Mouse (Mus musculus) sigmoid colon, adult 10 weeks (tissue): Measurements from ENCODE around the gene Cpne9. TPM values are rescaled to one million over a fixed set of nuclear protein-coding genes. Genes with fewer than 3 reads are reported as not detected.

Source experiments
- polyA plus RNA-seq: library from polyadenylated mRNA; stranded (reverse); fragments of 350-450 nt; fragmentation: Illumina TruSeq; extraction: RNeasy Lipid Tissue Mini Kit (QIAGEN cat#74804); gene quantifications from one replicate; pipeline ENCODE4 v1.2.3, GENCODE M21; 2014; ENCODE audit warnings: low read depth, low replicate concordance

The Cpne9 gene
- polyA plus RNA-seq: not detected

GRCm38 (mm10) chr6:113282101-113282802 is at the start of gene Cpne9:
Gene Cpne9 (plus strand): TSS chr6:113282307.

GRCm38 (mm10) chr6:113237542-113238270 is 44.4 kb upstream of the Cpne9 start, which contains the start of gene Mtmr14:
Gene Mtmr14 (plus strand): TSS chr6:113237843.

GRCm38 (mm10) chr6:113306986-113307349 is 24.9 kb downstream of the Cpne9 start, which contains the start of gene Brpf1:
Gene Brpf1 (plus strand): TSS chr6:113307137.

DNA sequence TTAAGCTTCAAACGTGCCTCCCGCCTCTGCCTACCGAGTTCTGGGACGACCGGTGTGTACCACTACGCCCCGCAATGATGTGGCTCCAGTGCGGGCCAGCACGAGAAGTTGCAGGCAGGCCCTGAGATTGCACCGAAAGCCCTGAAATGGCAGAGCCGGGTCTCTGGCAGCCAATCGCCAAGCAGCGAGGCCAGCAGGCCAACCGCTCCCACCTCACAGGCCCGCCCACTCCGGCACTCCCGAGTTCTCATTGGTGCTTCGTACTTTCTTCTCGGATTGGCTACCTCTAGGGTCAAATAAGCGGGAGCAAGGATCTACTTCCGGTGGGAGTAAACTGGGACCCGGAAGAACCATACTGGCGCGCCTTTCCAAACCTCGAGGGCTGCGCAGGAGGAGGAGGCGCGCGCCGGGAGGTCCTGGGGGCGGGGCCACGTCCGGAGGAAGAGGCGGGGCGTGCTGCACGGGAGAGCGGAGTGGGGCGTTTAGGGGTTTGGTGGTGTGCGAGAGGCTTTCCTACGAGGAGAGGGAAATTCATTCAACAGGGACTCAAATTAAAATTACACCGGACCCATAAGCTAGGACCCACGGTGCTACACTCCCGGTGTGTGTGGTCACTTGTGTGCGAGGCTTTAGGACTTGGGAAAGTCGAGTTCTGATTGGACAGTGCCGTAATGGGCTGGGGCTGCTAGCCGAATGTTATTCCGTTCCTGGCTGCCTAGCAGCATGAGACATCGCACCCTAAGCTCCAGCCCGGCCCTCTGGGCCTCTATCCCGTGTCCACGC is 44.6 kb downstream of the Cpne9 start, which contains the start of gene Ogg1:
TSS of gene Ogg1 (plus strand) at position 440 of the 783 bp plus-strand sequence.

DNA sequence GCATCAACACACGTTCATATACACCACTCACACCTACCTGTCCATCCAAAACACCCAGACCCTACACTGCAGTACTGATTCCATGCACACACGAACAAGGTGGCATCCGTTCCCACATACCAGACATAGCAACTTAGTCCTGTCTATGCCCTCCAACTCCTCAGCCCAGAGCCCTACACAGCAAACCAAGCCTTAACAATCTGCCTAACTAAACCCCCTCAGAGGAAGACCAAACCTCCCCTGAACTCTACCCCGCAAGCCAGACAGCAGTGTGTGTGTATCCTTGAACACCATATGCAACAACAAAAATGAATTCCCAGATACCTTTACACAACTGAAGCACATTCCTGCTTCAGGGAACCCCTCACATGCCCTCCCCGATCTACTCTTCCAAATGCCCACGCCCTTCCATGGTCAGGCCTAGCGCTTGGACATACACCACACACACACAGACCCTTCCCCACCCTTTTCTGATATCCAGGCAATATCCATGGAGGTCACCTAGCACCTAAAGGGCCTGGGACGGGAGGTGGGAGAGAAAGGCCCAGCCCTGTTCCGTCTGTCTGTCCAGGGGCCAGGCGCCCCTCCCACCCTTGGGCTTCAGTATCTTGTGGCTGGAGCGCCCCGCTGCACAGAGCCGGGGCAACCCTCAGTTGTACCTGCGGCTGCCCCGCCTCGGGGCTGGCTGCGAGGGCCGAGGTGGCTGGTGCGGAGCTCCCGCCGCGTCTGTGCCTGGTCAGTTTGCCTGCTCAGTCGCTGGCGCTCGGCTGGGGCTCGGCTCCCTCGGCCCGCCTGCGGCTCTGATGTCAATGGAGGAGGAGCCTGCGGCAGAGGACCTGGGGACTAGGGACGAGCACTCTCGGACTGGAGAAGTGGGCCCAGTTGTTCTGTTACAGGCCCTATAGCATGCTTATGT is 61.3 kb downstream of the Cpne9 start, which contains the start of gene Camk1:
TSS of gene Camk1 (minus strand) at position 808 of the 916 bp plus-strand sequence.

Other genes with a start within 250 kb of the Cpne9 start
- gene Thumpd3, start 236.1 kb upstream of the Cpne9 start, polyA plus RNA-seq: 163 TPM
- 162 TPM for gene Setd5, start 204.9 kb upstream of the Cpne9 start, polyA plus RNA-seq
- gene Lhfpl4, start 86.9 kb upstream of the Cpne9 start, polyA plus RNA-seq: 0.25 TPM
- gene Mtmr14, start 44.5 kb upstream of the Cpne9 start, polyA plus RNA-seq: 24.4 TPM
- gene Brpf1, start 24.8 kb downstream of the Cpne9 start, polyA plus RNA-seq: 5.7 TPM
- gene Ogg1, start 44.7 kb downstream of the Cpne9 start, polyA plus RNA-seq: 3.8 TPM
- 20.0 TPM for gene Camk1, start 61.7 kb downstream of the Cpne9 start, polyA plus RNA-seq
- gene Tada3, start 95.6 kb downstream of the Cpne9 start, polyA plus RNA-seq: 2.2 TPM
- gene Arpc4, start 95.8 kb downstream of the Cpne9 start, polyA plus RNA-seq: 110 TPM
- 3.0 TPM for gene Ttll3, start 107.0 kb downstream of the Cpne9 start, polyA plus RNA-seq
- gene Rpusd3, start 137.0 kb downstream of the Cpne9 start, polyA plus RNA-seq: not detected
- 0.69 TPM for gene Cidec, start 153.5 kb downstream of the Cpne9 start, polyA plus RNA-seq
- 17.2 TPM for gene Jagn1, start 160.3 kb downstream of the Cpne9 start, polyA plus RNA-seq
- gene Il17re, start 176.2 kb downstream of the Cpne9 start, polyA plus RNA-seq: 8.7 TPM
- 3.8 TPM for gene Il17rc, start 189.1 kb downstream of the Cpne9 start, polyA plus RNA-seq
- gene Creld1, start 201.0 kb downstream of the Cpne9 start, polyA plus RNA-seq: 1.8 TPM
- gene Prrt3, start 219.6 kb downstream of the Cpne9 start, polyA plus RNA-seq: not detected
- gene Emc3, start 249.3 kb downstream of the Cpne9 start, polyA plus RNA-seq: 76.8 TPM
- 2.5 TPM for gene Fancd2, start 249.4 kb downstream of the Cpne9 start, polyA plus RNA-seq